Mouse (Mus musculus): ENCODE data around the gene Banp.
A peak's percentile ranks its signal among the peaks of the same experiment; 100 is the strongest.

The Banp gene

DNA sequence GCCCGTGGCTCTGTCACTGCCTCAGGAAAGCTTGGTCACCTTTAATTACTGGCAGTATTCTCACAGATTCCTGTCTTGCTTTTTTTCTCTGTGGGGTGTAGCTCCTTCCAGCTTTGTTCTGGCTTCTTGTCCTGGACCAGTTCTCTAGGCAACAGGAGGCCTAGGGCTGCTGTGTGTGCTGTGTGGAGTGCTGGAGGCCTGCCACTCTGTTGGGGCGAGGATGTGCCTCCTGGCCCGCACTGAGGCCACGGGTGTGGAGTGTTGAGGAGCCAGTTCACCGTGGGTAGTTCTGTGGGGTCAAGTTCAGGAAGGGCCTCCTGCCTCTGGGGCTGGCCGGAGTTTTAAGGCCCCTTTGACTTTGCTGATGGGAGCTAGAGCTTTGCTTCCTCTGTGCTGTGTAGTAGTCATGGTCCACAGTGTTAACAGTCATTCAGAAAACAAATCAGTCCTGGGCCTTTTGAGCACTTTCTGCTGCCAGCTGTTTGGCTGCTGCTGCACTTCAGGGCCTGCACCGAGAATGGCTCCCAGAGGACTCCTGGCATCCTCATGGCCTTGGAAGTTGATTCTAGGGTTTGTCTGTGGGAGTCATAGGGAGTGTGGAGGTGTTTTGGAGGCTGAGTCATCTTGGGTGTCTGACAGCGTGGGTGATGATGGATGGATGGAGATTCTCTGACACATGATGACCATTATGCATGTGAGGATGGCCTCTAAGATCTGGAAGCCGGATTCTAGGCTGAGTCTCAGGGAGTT, 41.1 kb downstream of the Banp start:
- DNase-seq = no peak

- no peak for DNase-seq
Observed at GRCm38 (mm10) chr8:121991611-121992010, 42.1 kb downstream of the Banp start.

GRCm38 (mm10) chr8:121992911-121993310, 43.4 kb downstream of the Banp start:
- no peak for DNase-seq

DNA sequence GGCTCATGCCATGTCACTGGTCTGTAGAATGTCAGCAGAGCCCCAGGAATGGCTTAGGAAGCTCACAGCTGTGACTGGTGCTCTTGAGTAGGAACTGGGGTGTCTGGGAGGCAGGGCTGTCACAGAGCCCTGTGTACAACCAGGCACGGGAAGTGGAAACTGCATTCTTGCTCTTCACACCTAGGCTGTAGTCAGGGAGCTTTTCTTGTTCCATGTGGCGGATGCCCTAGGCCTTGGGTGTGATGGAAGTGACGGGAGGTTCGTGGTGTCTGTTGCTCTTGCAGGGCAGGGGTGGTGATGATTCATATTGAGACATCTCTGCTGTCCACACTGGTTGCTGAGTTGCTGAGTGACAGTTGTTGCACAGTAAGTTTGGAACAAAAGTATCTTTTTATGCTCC, 45.6 kb downstream of the Banp start:
- no peak for DNase-seq

DNA sequence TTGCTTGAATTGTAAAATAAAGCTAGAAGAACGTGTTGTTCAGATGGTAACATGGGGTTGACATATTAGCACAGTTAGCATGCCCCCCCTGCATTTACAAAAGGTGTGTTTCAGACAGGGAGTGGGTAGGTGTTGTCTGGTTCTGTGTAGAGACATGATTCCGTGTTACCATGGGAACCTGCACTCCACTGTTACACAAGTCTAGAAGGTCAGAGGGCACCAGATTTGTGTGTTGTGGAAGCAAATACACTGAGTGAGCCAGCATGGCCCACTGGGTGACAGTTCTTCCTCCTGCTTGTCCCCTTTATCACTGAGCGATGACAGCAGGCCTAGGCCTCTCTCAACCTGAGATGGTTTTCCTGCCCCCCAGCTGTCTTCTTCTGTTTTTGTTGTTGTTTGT, 46.3 kb downstream of the Banp start:
- no peak for DNase-seq

DNA sequence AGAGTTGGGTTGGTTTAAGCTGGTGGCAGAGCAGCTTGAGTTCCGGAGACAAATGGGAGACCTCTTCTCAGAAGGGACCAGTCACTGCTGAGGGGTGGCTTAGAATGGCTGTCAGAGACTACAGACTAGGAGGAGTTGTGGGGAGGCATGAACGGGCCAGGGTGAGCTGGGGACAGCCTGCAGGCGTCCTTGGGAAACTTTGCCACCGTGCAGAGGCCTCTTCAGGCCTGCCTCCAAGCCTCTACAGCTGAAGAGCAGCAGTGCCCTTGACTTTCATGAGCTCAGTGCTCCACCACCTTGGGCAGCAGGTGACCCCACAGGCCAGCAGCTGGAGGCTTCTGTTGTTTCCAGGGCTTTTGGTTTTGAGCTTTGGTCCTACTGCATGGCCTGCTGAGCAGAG, 49.1 kb downstream of the Banp start:
- DNase-seq = no peak

- DNase-seq = no peak
Observed at GRCm38 (mm10) chr8:121999211-121999610, 49.7 kb downstream of the Banp start.

DNA sequence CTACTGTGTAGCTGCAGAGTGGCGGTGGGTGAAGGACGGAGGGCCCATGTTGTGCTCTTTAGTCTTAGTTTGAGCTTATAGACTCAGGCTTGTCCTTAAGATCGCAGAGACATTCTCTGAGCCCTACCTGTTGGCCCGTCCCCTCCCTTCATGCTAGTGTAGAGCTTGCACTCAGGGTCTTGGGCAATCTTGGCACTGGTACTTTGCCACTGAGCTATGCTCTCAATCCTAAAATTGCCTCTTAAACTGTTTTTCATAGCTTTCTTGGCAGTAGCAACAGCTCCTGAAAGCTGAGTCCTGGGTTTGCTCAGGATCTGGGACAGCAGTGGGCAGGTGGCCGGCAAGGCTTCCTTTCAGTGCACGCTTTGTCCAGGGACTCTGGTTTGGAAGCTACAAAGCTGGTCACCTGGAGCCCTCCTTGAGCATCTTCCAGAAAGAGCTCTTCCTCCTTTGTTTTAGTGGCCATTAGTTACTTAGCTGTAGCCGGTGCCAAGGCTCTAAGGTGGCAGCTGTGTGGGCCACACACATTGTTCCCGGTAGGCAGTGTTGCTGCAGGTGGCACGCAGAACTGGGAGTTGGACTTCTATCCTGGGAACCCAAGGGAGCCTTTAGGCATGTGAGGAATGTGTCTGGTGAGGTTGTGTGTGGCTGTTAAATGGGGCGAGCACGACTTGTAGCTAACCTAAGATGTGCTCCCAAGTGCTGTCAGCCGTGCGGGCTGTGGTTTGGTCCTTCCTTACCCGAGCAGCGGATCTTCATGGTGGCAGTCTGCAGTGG, 52.0 kb downstream of the Banp start:
- DNase-seq = peak; percentile 30

GRCm38 (mm10) chr8:122003646-122004045, 54.1 kb downstream of the Banp start:
- DNase-seq = no peak

DNA sequence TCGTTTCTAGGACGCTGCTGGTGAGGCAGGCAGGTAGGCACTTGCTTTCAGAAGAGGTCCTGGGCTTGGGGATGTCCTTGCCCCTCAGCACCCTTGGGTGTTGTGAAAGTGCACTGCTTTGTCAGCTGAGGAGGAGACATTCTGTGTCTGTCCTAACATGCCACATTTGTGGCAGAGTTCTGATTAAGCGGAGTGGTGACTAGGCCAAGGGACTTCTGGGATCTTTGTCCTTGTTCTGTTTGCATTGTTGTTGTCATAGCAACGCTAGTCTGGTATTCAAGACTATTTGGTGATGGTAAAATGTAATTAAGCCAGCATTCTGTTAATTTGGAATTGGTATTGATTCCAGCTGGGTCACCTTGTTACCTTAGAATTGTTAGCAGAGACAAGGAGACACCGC, 54.6 kb downstream of the Banp start:
- no peak for DNase-seq

DNA sequence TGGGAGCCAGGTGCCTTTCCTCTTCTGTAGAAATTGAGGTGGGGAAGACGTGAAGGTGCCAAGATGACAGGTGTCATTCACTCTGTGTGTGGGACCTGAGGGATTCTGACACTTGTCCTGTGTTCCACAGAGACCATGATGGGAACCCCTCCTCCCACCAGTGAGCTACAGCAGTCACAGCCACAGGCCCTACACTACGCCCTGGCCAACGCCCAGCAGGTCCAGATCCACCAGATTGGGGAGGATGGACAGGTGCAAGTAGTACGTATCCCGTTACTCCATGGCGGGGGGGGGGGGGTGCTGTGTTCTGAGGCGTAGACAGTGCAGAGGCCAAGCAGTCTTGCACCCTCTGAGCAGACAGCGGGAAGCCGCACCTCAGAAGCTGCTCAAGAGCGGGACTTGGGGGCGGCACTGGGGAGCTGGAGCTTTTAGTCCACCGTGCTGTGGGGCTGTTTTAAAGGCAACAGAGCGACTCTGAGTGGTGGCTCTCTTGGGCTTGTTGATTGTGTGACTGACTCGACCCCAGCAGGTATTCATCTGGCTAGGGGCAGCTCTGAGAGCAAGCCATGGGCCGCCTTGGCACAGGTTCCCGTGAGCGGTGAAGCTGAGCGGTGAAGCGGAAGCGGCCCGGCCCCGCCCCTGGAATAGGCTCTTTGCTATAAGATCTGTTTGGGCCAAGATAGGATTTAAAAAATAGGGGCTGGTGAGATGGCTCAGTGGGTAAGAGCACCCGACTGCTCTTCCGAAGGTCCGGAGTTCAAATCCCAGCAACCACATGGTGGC, 56.1 kb downstream of the Banp start:
- DNase-seq = no peak

GRCm38 (mm10) chr8:122006688-122007484, 57.3 kb downstream of the Banp start:
- DNase-seq = no peak

GRCm38 (mm10) chr8:122008395-122008794, 58.8 kb downstream of the Banp start:
- no peak for DNase-seq

DNA sequence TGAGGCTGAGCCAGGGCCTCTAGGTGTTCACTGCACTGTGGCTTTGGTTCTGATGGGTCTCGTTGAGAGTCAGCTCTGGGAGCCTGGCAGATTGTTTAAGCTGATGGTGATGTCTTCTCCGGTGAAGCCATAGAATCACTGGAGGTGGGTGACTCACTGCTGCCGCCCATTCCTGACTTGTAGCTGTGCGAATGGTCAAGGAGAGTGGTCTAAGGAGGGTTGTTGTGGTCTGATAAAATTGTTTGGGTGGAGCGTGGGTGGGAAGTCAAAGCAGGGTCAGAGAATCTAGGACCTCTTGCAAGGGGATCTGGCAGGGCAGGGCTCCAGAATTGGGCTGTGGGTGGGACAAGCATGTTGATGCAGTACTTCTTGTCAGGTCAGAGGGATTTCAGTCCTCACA, 61.1 kb downstream of the Banp start:
- DNase-seq = no peak

- DNase-seq = no peak
Observed at GRCm38 (mm10) chr8:122011066-122011588, 61.6 kb downstream of the Banp start.

- no peak for DNase-seq
Observed at GRCm38 (mm10) chr8:122014606-122015005, 65.1 kb downstream of the Banp start.

DNA sequence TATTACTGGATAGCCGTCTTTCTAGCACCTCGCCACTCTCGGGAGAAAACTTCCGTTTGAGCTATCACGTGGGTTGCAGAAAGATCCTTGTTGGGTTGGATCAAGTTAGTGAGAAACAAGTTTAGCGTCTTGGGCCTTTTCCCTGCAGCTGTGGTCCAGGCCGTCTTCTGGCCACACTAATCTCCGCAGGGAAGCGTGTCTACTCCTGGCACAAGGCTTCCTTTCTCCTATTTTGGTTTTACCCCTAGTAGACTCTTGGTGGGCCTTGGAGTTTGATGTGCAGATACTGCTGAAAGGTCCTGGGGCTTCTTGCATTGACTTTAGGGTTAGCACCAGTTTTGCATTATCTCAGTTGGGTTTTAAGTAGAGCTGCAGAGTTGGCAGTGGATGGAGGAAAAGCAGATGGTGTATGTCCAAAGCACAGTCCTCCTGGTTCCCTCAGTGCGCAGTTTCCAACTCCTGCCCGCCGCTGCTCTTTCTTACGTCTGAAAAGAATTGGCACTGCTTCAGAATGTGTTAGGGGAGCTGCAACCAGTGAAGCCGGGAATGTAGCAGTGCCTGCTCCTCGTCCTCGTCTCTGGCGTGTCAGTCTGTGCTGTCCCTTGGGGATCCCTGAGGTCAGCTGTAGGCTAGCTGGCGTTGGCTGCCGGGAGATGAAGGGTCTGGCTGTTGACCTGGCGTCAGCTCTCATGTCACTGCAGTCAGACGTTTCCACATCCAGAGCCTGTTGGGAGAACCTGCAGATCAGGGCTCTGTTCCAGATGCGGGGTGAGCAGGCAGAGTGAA, 68.7 kb downstream of the Banp start:
- no peak for DNase-seq

- DNase-seq = no peak
Observed at GRCm38 (mm10) chr8:122019162-122019561, 69.6 kb downstream of the Banp start.

GRCm38 (mm10) chr8:122020050-122020771, 70.7 kb downstream of the Banp start:
- DNase-seq = no peak

DNA sequence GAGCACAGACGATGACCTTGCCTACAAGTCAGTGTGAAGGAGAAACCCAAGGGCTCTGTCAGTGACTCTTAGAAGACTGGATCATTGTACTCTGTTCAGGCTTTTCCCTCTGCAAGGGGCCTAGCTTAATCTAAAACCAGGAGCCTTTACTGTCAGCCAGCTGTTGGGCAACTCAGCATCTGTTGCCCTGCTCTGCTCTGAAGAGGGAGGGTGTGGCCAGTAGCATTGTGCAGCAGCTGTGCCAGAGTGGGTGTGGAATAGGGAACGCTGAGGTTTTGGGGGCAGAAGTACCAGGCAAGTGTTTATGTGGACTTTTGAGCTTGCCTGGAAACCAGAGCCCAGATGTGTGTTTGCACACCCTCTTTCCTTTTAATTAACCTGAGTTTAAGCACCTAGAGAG, 72.2 kb downstream of the Banp start:
- DNase-seq = peak; percentile 29

- DNase-seq = no peak
Observed at GRCm38 (mm10) chr8:122022274-122022673, 72.7 kb downstream of the Banp start.
